In the genomic region with DNA sequence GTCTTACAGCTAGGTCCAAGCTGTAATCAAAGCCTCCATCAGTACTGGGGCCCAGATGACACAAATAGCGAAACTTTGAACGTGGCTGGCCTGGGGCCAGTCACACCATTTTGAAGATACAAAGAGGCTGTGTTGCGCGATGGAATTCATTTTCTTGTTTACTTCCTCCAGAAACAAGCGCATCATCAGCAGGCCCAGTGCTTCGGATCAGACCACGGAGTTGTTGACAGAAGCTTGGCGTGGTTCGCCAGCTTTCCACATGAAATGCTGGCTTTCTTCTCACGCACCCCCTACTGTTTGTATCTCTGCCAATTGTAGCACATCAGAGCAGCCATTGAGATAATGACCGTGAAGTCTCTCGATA, we compare ENCODE assay signal across 8 mouse cellular contexts.
DNase-seq lines count a peak whose midpoint lies in the region; ATAC-seq and TF ChIP-seq lines count a peak whose summit lies in the region.

No protein-coding gene starts in this region.

- H3K9me3 ChIP-seq in forebrain, postnatal 0 days (ENCODE audit: low read length), result no peaks in the 10 kb centered on the region
- no peaks in the 10 kb centered on the region for H3K9me3 ChIP-seq in midbrain, embryonic 14.5 days (ENCODE audit: control insufficient read depth, low read length)

- H3K9ac ChIP-seq in forebrain, postnatal 0 days, result no peak overlapping the region
- no peak overlapping the region for H3K9ac ChIP-seq in midbrain, embryonic 14.5 days (replicated peaks; ENCODE audit: low read length)

- no peak for TF ChIP-seq POLR2A in kidney, adult 2 months (IDR thresholded peaks at IDR 0.05; ENCODE audit: low read depth, low read length)

- no peak for TF ChIP-seq CTCF in kidney, adult 2 months (conservative IDR thresholded peaks at IDR 0.05; ENCODE audit: insufficient read depth, insufficient read length, low read depth, low read length)
- TF ChIP-seq CTCF in forebrain, postnatal 0 days (IDR thresholded peaks at IDR 0.05; ENCODE audit: low read depth), result peak; percentile 50

- peak; percentile 84 for ATAC-seq in forebrain, postnatal 0 days
- peak; percentile 86 for ATAC-seq in midbrain, embryonic 14.5 days (ENCODE audit: low FRiP score, low TSS enrichment)

- WGBS in kidney, adult 2 months, result 75% methylated on average over 12 of the region's 12 CpGs
- 5% methylated on average over 12 of the region's 12 CpGs for WGBS in forebrain, postnatal 0 days
- WGBS in midbrain, embryonic 14.5 days, result 5% methylated on average over 12 of the region's 12 CpGs

- peak; percentile 28 for DNase-seq in kidney, adult 2 months
- DNase-seq in kidney, adult 9 months, result no peak
- peak; percentile 90 for DNase-seq in forebrain, postnatal 0 days
- peak; percentile 71 for DNase-seq in heart, postnatal 4 days
- peak; percentile 64 to 80 for DNase-seq in left cerebral cortex, adult 9 months (ENCODE audit: low spot score in 2 of 2)
- peak; percentile 87 for DNase-seq in midbrain, embryonic 14.5 days
- peak; percentile 29 for DNase-seq in testis, postnatal 14 days (ENCODE audit: low spot score)
- DNase-seq in thymus, postnatal 4 days, result no peak

- H3K36me3 ChIP-seq in kidney, adult 2 months (ENCODE audit: control insufficient read depth, insufficient read depth, low read length), result no peaks in the 10 kb centered on the region
- no peaks in the 10 kb centered on the region for H3K36me3 ChIP-seq in forebrain, postnatal 0 days (ENCODE audit: insufficient read depth)
- H3K36me3 ChIP-seq in midbrain, embryonic 14.5 days (ENCODE audit: control insufficient read depth, insufficient read depth, low read length), result no peaks in the 10 kb centered on the region

- H3K27ac ChIP-seq in kidney, adult 2 months (ENCODE audit: insufficient read depth, low read depth, low read length), result no peak overlapping the region
- peak overlapping the region; percentile 42 for H3K27ac ChIP-seq in forebrain, postnatal 0 days (ENCODE audit: low read depth, low read length)
- no peak overlapping the region; the same call in 1 of the 2 replicates for H3K27ac ChIP-seq in midbrain, embryonic 14.5 days (replicated peaks; ENCODE audit: low read depth, low read length)

- no peak overlapping the region for H3K4me3 ChIP-seq in kidney, adult 2 months (ENCODE audit: insufficient read depth, low read depth, low read length)
- H3K4me3 ChIP-seq in forebrain, postnatal 0 days (ENCODE audit: low read depth, low read length), result no peak overlapping the region
- H3K4me3 ChIP-seq in midbrain, embryonic 14.5 days (replicated peaks; ENCODE audit: low read depth, low read length), result no peak overlapping the region

- no peaks in the 10 kb centered on the region; the same call in 1 of the 2 replicates for H3K4me1 ChIP-seq in kidney, adult 2 months (ENCODE audit: control insufficient read depth, insufficient read depth, low read length)
- peaks cover 11% of the 10 kb centered on the region for H3K4me1 ChIP-seq in forebrain, postnatal 0 days (ENCODE audit: insufficient read depth)
- H3K4me1 ChIP-seq in midbrain, embryonic 14.5 days (ENCODE audit: control insufficient read depth, insufficient read depth, low read length), result peaks cover 38% of the 10 kb centered on the region

- H3K27me3 ChIP-seq in kidney, adult 2 months (replicated peaks; ENCODE audit: control insufficient read depth, insufficient read depth, low read length), result no peaks in the 10 kb centered on the region
- 0 out of 2 replicates have a peak, but pooled peaks cover 3% of the 10 kb centered on the region for H3K27me3 ChIP-seq in forebrain, postnatal 0 days (ENCODE audit: insufficient read depth, low read length)
- peaks cover 6% of the 10 kb centered on the region for H3K27me3 ChIP-seq in midbrain, embryonic 14.5 days (ENCODE audit: control insufficient read depth, insufficient read depth, low read length)

- H3K4me2 ChIP-seq in forebrain, postnatal 0 days (ENCODE audit: low read depth), result peak overlapping the region; percentile 17; the same call in 1 of the 2 replicates
- H3K4me2 ChIP-seq in midbrain, embryonic 14.5 days (ENCODE audit: low read length), result peak overlapping the region; percentile 9; the same call in 1 of the 2 replicates

Comparison
In these comparisons a context has a peak if more than half of its experiments do, and no peak if none do; other contexts are left out.
1. DNase-seq: peak in kidney, adult 2 months (single experiment), forebrain, postnatal 0 days (single experiment), heart, postnatal 4 days (single experiment), left cerebral cortex, adult 9 months (2 of 2), midbrain, embryonic 14.5 days (single experiment) and testis, postnatal 14 days (single experiment); none in kidney, adult 9 months (single experiment) and thymus, postnatal 4 days (single experiment).